Mouse (Mus musculus): ENCODE measurements around the gene Pou2f1. TPM values are rescaled to one million over a fixed set of nuclear protein-coding genes. Genes with fewer than 3 reads are reported as not detected.

The Pou2f1 gene
- total and polyA plus RNA-seq, 3 experiments, result 4.6 to 10.2 TPM; not detected in 1

- no peaks in the 10 kb centered on the region for H3K27me3 ChIP-seq (ENCODE audit: control insufficient read depth in 1 of 2, insufficient read depth in 2 of 2, low read length in 2 of 2)
- no peaks in the 10 kb centered on the region for H3K4me1 ChIP-seq (ENCODE audit: control insufficient read depth in 1 of 2, insufficient read depth in 2 of 2, low read length in 2 of 2)
- no peak for DNase-seq (ENCODE audit: low read depth, low spot score)
- H3K36me3 ChIP-seq (ENCODE audit: control insufficient read depth in 1 of 2, insufficient read depth in 2 of 2, low read length in 2 of 2), result no peaks in the 10 kb centered on the region
- no peak overlapping the region for H3K27ac ChIP-seq (ENCODE audit: control insufficient read depth, low read depth, low read length)
- no peak for TF ChIP-seq ETS1 (IDR thresholded peaks at IDR 0.05; ENCODE audit: low read depth, low read length)
- no peaks in the 10 kb centered on the region for H3K9me3 ChIP-seq (replicated peaks; ENCODE audit: insufficient read depth, low read length)
- no peak overlapping the region for H3K9ac ChIP-seq (ENCODE audit: control insufficient read depth, low read depth, low read length, poor library complexity, severe bottlenecking)
- peaks cover 3% of the 10 kb centered on the region; the same call in 1 of the 2 replicates for H3K79me2 ChIP-seq (ENCODE audit: control insufficient read depth, insufficient read depth, low read length, poor library complexity)
- no peak overlapping the region for H3K4me3 ChIP-seq (ENCODE audit: control insufficient read depth in 1 of 2, insufficient read depth in 1 of 2, low read depth in 2 of 2, low read length in 2 of 2)
Observed at GRCm38 (mm10) chr1:166007026-166007425, 4.5 kb upstream of the Pou2f1 start.

- no peaks in the 10 kb centered on the region; a peak in 2 of 4 replicates for H3K4me1 ChIP-seq (ENCODE audit: control insufficient read depth in 1 of 2, insufficient read depth in 2 of 2, low read length in 2 of 2)
- H3K36me3 ChIP-seq (ENCODE audit: control insufficient read depth in 1 of 2, insufficient read depth in 2 of 2, low read length in 2 of 2), result peaks cover 0 to 5% of the 10 kb centered on the region in 2 experiments; a peak in 2 of 4 replicates
- TF ChIP-seq ZMIZ1 (IDR thresholded peaks at IDR 0.05; ENCODE audit: low read depth, low read length) (0 out of 2 replicates have a peak, but pooled peaks have one; percentile 59), MYB (IDR thresholded peaks at IDR 0.05; ENCODE audit: low read depth, low read length) (no peak), ZNF384 (IDR thresholded peaks at IDR 0.05; ENCODE audit: low read depth, low read length) (peak; percentile 76), EP300 (IDR thresholded peaks at IDR 0.05; ENCODE audit: low read depth in 1 of 2, low read length in 2 of 2) (0 out of 4 replicates have a peak, but pooled peaks of 1 of the 2 experiments have one; percentile 11), BHLHE40 (IDR thresholded peaks at IDR 0.05; ENCODE audit: borderline replicate concordance, low read depth, low read length) (peak; percentile 28; the same call in 1 of the 2 replicates), NRF1 (IDR thresholded peaks at IDR 0.05; ENCODE audit: insufficient read depth, low read depth, low read length, poor library complexity, severe bottlenecking) (no peak), ETS1 (IDR thresholded peaks at IDR 0.05; ENCODE audit: low read depth, low read length) (no peak; the same call in 1 of the 2 replicates), NELFE (IDR thresholded peaks at IDR 0.05; ENCODE audit: low read depth, low read length) (peak; percentile 48; the same call in 1 of the 2 replicates), TBP (IDR thresholded peaks at IDR 0.05; ENCODE audit: low read depth, low read length) (no peak), POLR2AphosphoS2 (IDR thresholded peaks at IDR 0.05; ENCODE audit: low read length) (peak; percentile 71), MXI1 (IDR thresholded peaks at IDR 0.05; ENCODE audit: low read depth, low read length) (peak; percentile 92), CHD1 (IDR thresholded peaks at IDR 0.05; ENCODE audit: low read depth, low read length) (no peak), POLR2AphosphoS5 (IDR thresholded peaks at IDR 0.05; ENCODE audit: borderline replicate concordance, low read depth, low read length) (no peak), MAX (IDR thresholded peaks at IDR 0.05; ENCODE audit: low read length) (peak; percentile 95), POLR2A (IDR thresholded peaks at IDR 0.05; ENCODE audit: control insufficient read depth in 1 of 2, insufficient read depth in 1 of 2, low read depth in 1 of 2, low read length in 2 of 2, poor library complexity in 1 of 2) (peak in 1 of 2 experiments; percentile 17; a peak in 1 of 4 replicates), SIN3A (IDR thresholded peaks at IDR 0.05; ENCODE audit: low read length) (peak; percentile 73; the same call in 1 of the 2 replicates), USF1 (IDR thresholded peaks at IDR 0.05; ENCODE audit: low read depth, low read length) (peak; percentile 14; the same call in 1 of the 2 replicates), CTCF (IDR thresholded peaks at IDR 0.05 in 2 of 3, conservative IDR thresholded peaks at IDR 0.05 in 1 of 3; ENCODE audit: control insufficient read depth in 1 of 3, insufficient read depth in 1 of 3, low read depth in 2 of 3, low read length in 3 of 3, poor library complexity in 1 of 3, severe bottlenecking in 1 of 3) (no peak), HCFC1 (IDR thresholded peaks at IDR 0.05; ENCODE audit: low read depth, low read length) (no peak; the same call in 1 of the 2 replicates)
- H3K27ac ChIP-seq (ENCODE audit: control insufficient read depth, low read depth, low read length), result peak overlapping the region; percentile 93
- peak overlapping the region; percentile 76 to 77 for H3K4me3 ChIP-seq (ENCODE audit: control insufficient read depth in 1 of 2, insufficient read depth in 1 of 2, low read depth in 2 of 2, low read length in 2 of 2)
- H3K9ac ChIP-seq (ENCODE audit: control insufficient read depth, low read depth, low read length, poor library complexity, severe bottlenecking), result peak overlapping the region; percentile 81
- DNase-seq (ENCODE audit: low read depth, low spot score), result peak; percentile 92
- peaks cover 19% of the 10 kb centered on the region for H3K79me2 ChIP-seq (ENCODE audit: control insufficient read depth, insufficient read depth, low read length, poor library complexity)
- H3K9me3 ChIP-seq (replicated peaks; ENCODE audit: insufficient read depth, low read length), result no peaks in the 10 kb centered on the region
- no peaks in the 10 kb centered on the region for H3K27me3 ChIP-seq (ENCODE audit: control insufficient read depth in 1 of 2, insufficient read depth in 2 of 2, low read length in 2 of 2)
Observed at GRCm38 (mm10) chr1:166003181-166004022, 924 bp upstream of the Pou2f1 start.

Measured in MEL (cell line).